Mouse (Mus musculus): ENCODE data around the gene Lipc. TPM values are rescaled to one million over a fixed set of nuclear protein-coding genes. Genes with fewer than 3 reads are reported as not detected.
A peak's percentile ranks its signal among the peaks of the same experiment; 100 is the strongest.

The Lipc gene
- polyA plus RNA-seq, 1 experiment from 2014 or later, result 0.19 TPM

DNA sequence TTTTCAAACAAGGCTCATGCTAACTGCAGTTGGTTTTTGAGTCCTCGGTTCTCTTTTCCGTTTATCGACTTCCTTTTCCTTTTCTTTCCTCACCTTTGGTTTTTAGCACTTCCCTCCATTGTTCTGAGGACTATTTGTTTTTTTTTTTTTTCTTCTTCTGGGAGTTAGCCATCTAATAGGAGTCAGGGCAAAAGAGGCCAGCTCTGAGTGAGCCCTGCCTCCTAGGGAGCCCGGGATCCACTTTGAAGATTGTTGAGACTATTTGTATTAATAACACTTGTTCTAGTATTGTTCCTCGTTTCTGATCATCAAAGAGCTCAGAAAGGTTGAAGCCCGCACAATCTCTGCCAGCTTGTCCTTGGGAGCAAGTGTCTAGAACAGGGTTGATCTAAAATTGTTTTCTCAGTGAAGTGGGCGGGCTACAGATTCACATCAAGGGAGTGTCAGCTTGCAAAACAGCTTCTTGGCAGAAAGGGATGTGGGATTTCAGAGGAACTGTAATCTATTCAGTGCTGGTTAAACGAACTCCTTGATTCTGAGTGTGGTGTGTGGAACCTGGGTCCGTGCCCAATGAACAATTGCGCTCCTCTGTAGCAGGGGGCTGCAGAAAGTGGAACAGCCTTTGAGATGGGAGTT lies 103.8 kb downstream of the Lipc start:
- Histone ChIP-seq H3K4me2 (ENCODE audit: low read length) (no peak overlapping the region), H3K27me3 (ENCODE audit: control insufficient read depth, insufficient read depth, low read depth, low read length) (no peaks in the 10 kb centered on the region), H3K9me3 (replicated peaks; ENCODE audit: control insufficient read depth, low read length, poor library complexity, severe bottlenecking) (no peaks in the 10 kb centered on the region), H3K9ac (ENCODE audit: low read depth, low read length) (no peak overlapping the region), H3K4me3 (ENCODE audit: low read depth, low read length) (no peak overlapping the region), H3K36me3 (ENCODE audit: control insufficient read depth, insufficient read depth, low read length) (no peaks in the 10 kb centered on the region), H3K4me1 (ENCODE audit: control insufficient read depth, insufficient read depth, low read length) (peaks cover 7% of the 10 kb centered on the region), H3K27ac (ENCODE audit: low read length) (no peak overlapping the region)
- 60% methylated on average over 10 of the region's 10 CpGs for WGBS
- ATAC-seq, result no peak

DNA sequence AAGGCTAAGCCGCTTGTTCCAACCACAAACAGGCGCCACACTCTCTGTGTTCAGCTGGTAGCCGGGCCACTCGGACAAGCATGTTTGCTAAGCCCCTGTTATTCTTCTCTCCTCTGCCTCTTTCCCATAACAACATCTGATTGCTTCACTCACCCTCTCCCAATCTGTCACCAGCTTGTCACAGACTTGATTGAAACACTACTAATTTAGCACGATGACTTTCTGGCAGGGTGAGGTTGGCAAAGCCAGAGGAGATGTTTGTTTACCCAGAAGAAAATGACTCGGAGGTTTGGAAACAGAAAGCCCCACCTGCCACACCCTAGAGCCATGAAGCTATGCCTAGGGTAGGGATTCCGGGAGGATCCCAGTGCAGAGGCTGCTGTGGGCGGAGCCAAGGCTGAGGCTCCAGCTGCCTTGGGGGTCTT lies 104.4 kb downstream of the Lipc start:
- H3K4me3 ChIP-seq (ENCODE audit: low read depth, low read length), result no peak overlapping the region
- no peak overlapping the region for H3K27ac ChIP-seq (ENCODE audit: low read length)
- H3K9me3 ChIP-seq (replicated peaks; ENCODE audit: control insufficient read depth, low read length, poor library complexity, severe bottlenecking), result no peaks in the 10 kb centered on the region
- H3K36me3 ChIP-seq (ENCODE audit: control insufficient read depth, insufficient read depth, low read length), result no peaks in the 10 kb centered on the region
- H3K4me2 ChIP-seq (ENCODE audit: low read length), result no peak overlapping the region
- H3K4me1 ChIP-seq (ENCODE audit: control insufficient read depth, insufficient read depth, low read length), result peaks cover 7% of the 10 kb centered on the region
- no peaks in the 10 kb centered on the region for H3K27me3 ChIP-seq (ENCODE audit: control insufficient read depth, insufficient read depth, low read depth, low read length)
- no peak overlapping the region for H3K9ac ChIP-seq (ENCODE audit: low read depth, low read length)
- ATAC-seq, result no peak
- WGBS, result 34% methylated on average over 8 of the region's 8 CpGs

DNA sequence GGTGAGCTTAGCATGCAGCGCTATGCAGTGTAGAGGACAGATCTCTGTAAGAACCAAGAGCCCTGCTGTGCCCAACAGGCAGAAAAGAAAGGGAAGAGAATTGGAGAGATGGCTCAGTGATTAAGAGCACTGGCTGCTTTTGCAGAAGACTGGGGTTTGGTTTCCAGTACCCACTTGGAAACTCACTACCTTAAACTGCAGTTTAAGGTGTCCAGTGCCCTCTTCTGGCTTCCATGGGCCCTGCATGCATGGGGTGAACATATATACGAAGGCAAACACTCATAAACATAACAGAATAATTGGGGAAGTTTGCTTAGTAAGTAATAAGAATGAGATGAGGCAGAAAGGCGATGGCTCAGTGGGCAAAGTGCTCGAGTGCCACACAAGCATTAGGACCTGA lies 108.8 kb downstream of the Lipc start:
- Histone ChIP-seq H3K27ac (ENCODE audit: low read length) (no peak overlapping the region), H3K27me3 (ENCODE audit: control insufficient read depth, insufficient read depth, low read depth, low read length) (no peaks in the 10 kb centered on the region), H3K4me3 (ENCODE audit: low read depth, low read length) (no peak overlapping the region), H3K4me1 (ENCODE audit: control insufficient read depth, insufficient read depth, low read length) (no peaks in the 10 kb centered on the region; the same call in 1 of the 2 replicates), H3K36me3 (ENCODE audit: control insufficient read depth, insufficient read depth, low read length) (no peaks in the 10 kb centered on the region), H3K9ac (ENCODE audit: low read depth, low read length) (no peak overlapping the region), H3K4me2 (ENCODE audit: low read length) (no peak overlapping the region), H3K9me3 (replicated peaks; ENCODE audit: control insufficient read depth, low read length, poor library complexity, severe bottlenecking) (no peaks in the 10 kb centered on the region)
- no peak for ATAC-seq
- WGBS, result 87% methylated on average over 4 of the region's 4 CpGs

DNA sequence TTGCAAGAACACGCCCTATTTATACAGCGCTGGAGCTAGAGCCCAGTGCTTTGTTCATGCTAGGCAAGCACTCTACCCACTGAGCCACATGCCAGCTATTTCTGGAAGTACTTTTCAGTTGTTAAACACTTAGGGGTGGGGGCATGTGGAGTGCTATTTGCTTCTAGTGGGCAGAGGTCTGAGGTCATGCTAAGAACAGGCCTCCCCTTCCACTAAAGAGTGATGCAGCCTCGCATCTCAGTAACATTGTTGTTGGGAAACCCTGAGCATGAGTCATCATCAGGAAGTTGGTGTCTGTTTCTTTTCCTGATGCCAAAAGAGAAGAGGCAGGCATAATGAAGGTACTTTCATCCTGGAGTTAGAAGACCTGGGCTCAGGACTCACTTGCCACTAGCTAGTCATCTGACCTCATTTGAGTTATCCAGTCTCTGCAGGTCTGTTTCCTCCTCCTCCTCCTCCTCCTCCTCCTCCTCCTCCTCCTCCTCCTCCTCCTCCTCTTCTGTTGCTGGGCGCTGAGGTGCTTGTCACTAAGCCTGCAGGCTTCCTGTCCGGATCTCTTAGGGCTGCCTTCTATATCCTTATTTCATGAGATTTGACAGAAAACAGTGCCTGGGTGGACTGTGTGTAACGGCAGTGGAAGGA lies 109.6 kb downstream of the Lipc start:
- Histone ChIP-seq H3K4me1 (ENCODE audit: control insufficient read depth, insufficient read depth, low read length) (no peaks in the 10 kb centered on the region), H3K9me3 (replicated peaks; ENCODE audit: control insufficient read depth, low read length, poor library complexity, severe bottlenecking) (no peaks in the 10 kb centered on the region), H3K27me3 (ENCODE audit: control insufficient read depth, insufficient read depth, low read depth, low read length) (no peaks in the 10 kb centered on the region), H3K9ac (ENCODE audit: low read depth, low read length) (no peak overlapping the region), H3K36me3 (ENCODE audit: control insufficient read depth, insufficient read depth, low read length) (no peaks in the 10 kb centered on the region), H3K4me2 (ENCODE audit: low read length) (no peak overlapping the region), H3K27ac (ENCODE audit: low read length) (no peak overlapping the region), H3K4me3 (ENCODE audit: low read depth, low read length) (no peak overlapping the region)
- 90% methylated on average over 5 of the region's 6 CpGs for WGBS
- ATAC-seq, result no peak

DNA sequence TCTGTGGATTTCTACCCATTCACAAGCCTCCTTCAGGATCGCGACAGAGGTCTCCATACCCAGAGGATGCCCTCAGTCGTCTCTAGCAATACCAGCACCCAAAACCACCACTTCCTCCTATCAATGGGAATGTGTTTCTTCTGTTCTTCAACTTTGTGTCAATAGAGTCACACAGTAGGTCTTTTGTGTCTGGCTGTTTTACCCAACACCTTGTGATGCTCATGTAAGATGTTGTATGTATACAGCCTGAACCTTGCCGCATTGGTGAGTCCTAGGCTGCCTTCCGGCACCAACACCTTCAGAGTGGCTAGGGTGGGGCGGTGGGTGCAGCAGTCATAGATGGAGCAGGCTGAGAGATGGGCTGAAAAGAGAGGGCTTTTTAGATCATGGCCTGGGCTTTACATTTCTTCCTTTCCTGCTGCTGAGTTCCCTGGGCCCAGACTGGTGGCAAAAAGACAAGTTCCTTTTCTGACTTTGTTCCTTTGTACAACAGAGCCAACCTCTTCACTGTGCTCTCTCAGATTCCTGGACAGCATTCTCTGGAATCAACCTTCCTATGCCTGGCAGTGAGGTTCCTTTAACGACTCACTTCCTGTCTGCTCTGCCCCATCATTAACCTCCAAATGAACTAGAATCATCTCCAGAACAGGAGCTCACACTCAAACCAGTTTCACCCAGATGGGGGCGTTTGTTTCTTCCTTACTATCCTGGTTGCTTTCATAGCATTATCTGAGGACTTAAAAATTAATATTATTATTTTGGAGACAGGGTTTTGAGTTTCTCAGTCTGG lies 110.4 kb downstream of the Lipc start:
- no peaks in the 10 kb centered on the region for H3K27me3 ChIP-seq (ENCODE audit: control insufficient read depth, insufficient read depth, low read depth, low read length)
- H3K4me3 ChIP-seq (ENCODE audit: low read depth, low read length), result no peak overlapping the region
- no peak overlapping the region for H3K4me2 ChIP-seq (ENCODE audit: low read length)
- H3K27ac ChIP-seq (ENCODE audit: low read length), result no peak overlapping the region
- no peaks in the 10 kb centered on the region for H3K4me1 ChIP-seq (ENCODE audit: control insufficient read depth, insufficient read depth, low read length)
- no peak for ATAC-seq
- 89% methylated on average over 8 of the region's 8 CpGs for WGBS
- no peaks in the 10 kb centered on the region for H3K36me3 ChIP-seq (ENCODE audit: control insufficient read depth, insufficient read depth, low read length)
- H3K9ac ChIP-seq (ENCODE audit: low read depth, low read length), result no peak overlapping the region
- H3K9me3 ChIP-seq (replicated peaks; ENCODE audit: control insufficient read depth, low read length, poor library complexity, severe bottlenecking), result no peaks in the 10 kb centered on the region

DNA sequence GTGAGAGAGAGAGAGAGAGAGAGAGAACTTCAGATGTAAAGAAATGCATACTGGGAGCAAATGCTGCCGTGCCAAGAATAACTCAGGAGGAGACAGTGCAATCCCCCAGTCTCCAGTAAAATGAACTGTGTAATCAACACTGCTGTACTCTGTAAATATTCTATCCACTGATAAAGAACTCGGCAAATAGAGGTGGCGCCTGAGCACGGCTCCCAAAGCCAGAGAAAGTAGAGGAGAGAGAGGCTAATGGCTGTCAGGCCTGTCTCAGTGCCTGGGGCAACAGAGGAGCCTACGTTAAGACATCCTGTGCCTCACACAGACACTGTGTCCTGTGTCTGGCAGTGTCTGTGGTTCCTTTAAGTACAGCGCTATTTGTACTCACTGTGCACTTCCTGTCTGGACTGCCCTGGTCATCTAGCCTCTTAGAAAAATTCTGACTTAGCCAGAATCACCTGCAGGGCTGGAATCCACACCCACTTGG lies 111.1 kb downstream of the Lipc start:
- Histone ChIP-seq H3K27me3 (ENCODE audit: control insufficient read depth, insufficient read depth, low read depth, low read length) (no peaks in the 10 kb centered on the region), H3K36me3 (ENCODE audit: control insufficient read depth, insufficient read depth, low read length) (no peaks in the 10 kb centered on the region), H3K4me3 (ENCODE audit: low read depth, low read length) (no peak overlapping the region), H3K4me1 (ENCODE audit: control insufficient read depth, insufficient read depth, low read length) (no peaks in the 10 kb centered on the region), H3K9me3 (replicated peaks; ENCODE audit: control insufficient read depth, low read length, poor library complexity, severe bottlenecking) (no peaks in the 10 kb centered on the region), H3K27ac (ENCODE audit: low read length) (peak overlapping the region; percentile 19; the same call in 1 of the 2 replicates), H3K4me2 (ENCODE audit: low read length) (no peak overlapping the region), H3K9ac (ENCODE audit: low read depth, low read length) (no peak overlapping the region)
- 0 out of 2 replicates have a peak, but pooled peaks have one; percentile 21 for ATAC-seq
- WGBS, result 50% methylated on average over 6 of the region's 6 CpGs

DNA sequence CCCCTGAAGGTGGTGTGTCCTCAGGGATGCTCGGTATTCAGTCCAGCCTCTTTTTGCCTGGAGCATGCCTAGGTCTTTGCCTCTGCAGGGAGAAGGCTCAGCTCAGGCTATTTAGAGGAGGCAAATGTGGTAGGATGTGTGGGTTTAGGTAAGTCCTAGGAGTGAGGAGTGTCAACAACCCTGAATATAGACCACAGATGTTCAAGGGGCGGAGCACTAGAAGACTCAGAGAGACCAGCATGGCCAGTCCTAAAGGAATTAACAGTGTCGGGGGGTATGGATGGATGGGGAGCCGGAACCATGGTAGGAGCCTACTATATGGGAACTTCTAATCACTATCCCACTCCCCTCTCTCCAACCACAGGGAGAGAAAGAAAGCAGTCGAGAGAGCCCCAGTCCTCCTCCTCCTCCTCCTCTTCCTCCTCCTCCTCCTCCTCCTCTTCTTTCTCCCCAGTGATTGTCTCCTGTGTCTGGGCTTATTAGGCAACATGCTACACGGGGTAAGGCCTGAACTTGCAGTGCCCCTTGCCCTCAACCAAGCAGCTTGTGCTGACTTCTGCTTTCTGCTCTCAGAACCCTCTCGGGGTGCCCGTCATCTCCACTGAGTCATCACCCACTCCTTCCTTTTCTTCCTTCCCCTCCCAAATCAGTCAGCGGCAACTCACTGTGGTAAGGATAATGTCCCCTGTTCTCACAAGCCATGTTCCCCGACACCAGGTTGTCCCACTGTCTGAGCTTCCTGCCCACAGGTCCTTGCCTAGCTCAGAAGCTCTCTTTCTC lies 113.7 kb downstream of the Lipc start:
- Histone ChIP-seq H3K27ac (ENCODE audit: low read length) (no peak overlapping the region), H3K9ac (ENCODE audit: low read depth, low read length) (no peak overlapping the region), H3K4me1 (ENCODE audit: control insufficient read depth, insufficient read depth, low read length) (no peaks in the 10 kb centered on the region), H3K9me3 (replicated peaks; ENCODE audit: control insufficient read depth, low read length, poor library complexity, severe bottlenecking) (no peaks in the 10 kb centered on the region), H3K4me2 (ENCODE audit: low read length) (no peak overlapping the region), H3K4me3 (ENCODE audit: low read depth, low read length) (no peak overlapping the region), H3K36me3 (ENCODE audit: control insufficient read depth, insufficient read depth, low read length) (no peaks in the 10 kb centered on the region), H3K27me3 (ENCODE audit: control insufficient read depth, insufficient read depth, low read depth, low read length) (no peaks in the 10 kb centered on the region)
- 92% methylated on average over 9 of the region's 10 CpGs for whole genome bisulfite sequencing
- ATAC-seq, result no peak

DNA sequence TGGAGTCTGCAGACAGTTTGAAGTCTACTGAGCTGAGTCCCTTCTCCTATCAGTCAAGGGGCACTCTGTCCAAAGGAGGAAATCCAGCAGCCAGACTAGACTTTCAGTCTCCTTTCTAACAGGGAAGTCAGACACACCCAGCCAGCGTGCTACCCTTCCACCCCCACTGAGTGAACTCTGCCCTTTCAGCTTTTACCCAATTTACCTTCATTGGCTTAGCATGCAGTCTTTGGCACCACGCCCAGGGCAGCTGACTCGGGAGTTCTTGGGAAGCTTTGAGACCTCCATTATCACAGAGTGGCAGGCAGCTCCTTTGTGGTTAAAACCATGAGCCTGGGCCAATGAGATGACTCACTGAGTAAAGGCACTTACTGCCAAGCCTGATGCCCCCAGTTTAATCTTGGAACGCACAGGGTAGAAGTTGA lies 117.3 kb downstream of the Lipc start:
- WGBS, result 45% methylated on average over 4 of the region's 4 CpGs
- ATAC-seq, result no peak
- H3K4me3 ChIP-seq (ENCODE audit: low read depth, low read length), result no peak overlapping the region

More for the DNA sequence above, 117.3 kb downstream of the Lipc start:
- no peaks in the 10 kb centered on the region for H3K36me3 ChIP-seq (ENCODE audit: control insufficient read depth, insufficient read depth, low read length)
- no peak overlapping the region for H3K27ac ChIP-seq (ENCODE audit: low read length)
- H3K4me2 ChIP-seq (ENCODE audit: low read length), result no peak overlapping the region
- no peaks in the 10 kb centered on the region for H3K9me3 ChIP-seq (replicated peaks; ENCODE audit: control insufficient read depth, low read length, poor library complexity, severe bottlenecking)
- no peaks in the 10 kb centered on the region for H3K27me3 ChIP-seq (ENCODE audit: control insufficient read depth, insufficient read depth, low read depth, low read length)
- no peak overlapping the region for H3K9ac ChIP-seq (ENCODE audit: low read depth, low read length)
- H3K4me1 ChIP-seq (ENCODE audit: control insufficient read depth, insufficient read depth, low read length), result no peaks in the 10 kb centered on the region
